In the genomic region with DNA sequence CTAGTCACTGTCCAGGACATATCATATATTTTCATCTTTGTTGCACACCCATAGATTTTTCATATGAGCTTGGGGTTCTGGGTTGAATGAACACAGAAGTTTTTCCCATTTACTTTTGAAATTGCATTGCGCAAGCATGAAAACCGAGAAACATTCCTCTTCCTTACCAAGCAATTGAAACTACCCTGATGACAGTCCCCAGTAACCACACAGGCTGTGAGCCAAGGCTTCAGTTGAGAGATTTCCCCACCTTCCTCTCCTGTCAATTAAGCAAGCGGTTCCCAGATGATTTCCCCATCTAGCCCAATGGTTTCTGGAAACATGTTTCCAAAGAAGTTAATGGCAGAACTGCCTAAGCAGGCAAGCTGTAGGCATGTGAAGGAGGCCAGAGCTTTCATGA, we compare ENCODE assay signal across 20 mouse cellular contexts.
DNase-seq lines count a peak whose midpoint lies in the region; ATAC-seq and TF ChIP-seq lines count a peak whose summit lies in the region.
"Had no signal": no experiment of that assay in that cellular context is flagged by ENCODE, and none has a peak within 500 bp of the region (broad histone marks: within the 10 kb centered on the region; RNA-seq: fewer than 3 reads in every experiment).

No protein-coding gene starts in this region.

- H3K4me1 ChIP-seq in lung, postnatal 0 days (ENCODE audit: insufficient read depth, low read depth, low read length), result no peaks in the 10 kb centered on the region
- H3K4me1 ChIP-seq: embryonic facial prominence, embryonic 12.5 days; heart, embryonic 13.5 days; hindbrain, embryonic 12.5 days; midbrain, embryonic 13.5 days had no signal

- no peak overlapping the region for H3K27ac ChIP-seq in lung, postnatal 0 days (ENCODE audit: low read length)
- H3K27ac ChIP-seq: embryonic facial prominence, embryonic 12.5 days; heart, embryonic 13.5 days; hindbrain, embryonic 12.5 days; midbrain, embryonic 13.5 days had no signal

- H3K4me3 ChIP-seq in lung, postnatal 0 days (ENCODE audit: low read depth, low read length), result no peak overlapping the region
- H3K4me3 ChIP-seq: embryonic facial prominence, embryonic 12.5 days; heart, embryonic 13.5 days; hindbrain, embryonic 12.5 days; midbrain, embryonic 13.5 days had no signal

- TF ChIP-seq CTCF in lung, postnatal 0 days (IDR thresholded peaks at IDR 0.05), result no peak

- H3K4me2 ChIP-seq in lung, postnatal 0 days (replicated peaks; ENCODE audit: low read depth, low read length), result no peak overlapping the region
- H3K4me2 ChIP-seq: embryonic facial prominence, embryonic 12.5 days; heart, embryonic 13.5 days; hindbrain, embryonic 12.5 days; midbrain, embryonic 13.5 days had no signal

- no peaks in the 10 kb centered on the region for H3K36me3 ChIP-seq in lung, postnatal 0 days (ENCODE audit: insufficient read depth, low read length)
- H3K36me3 ChIP-seq: embryonic facial prominence, embryonic 12.5 days; heart, embryonic 13.5 days; hindbrain, embryonic 12.5 days; midbrain, embryonic 13.5 days had no signal

- TF ChIP-seq EP300 in lung, postnatal 0 days (IDR thresholded peaks at IDR 0.05), result no peak

- 68% methylated on average over 3 of the region's 3 CpGs for WGBS in lung, postnatal 0 days

- no peaks in the 10 kb centered on the region for H3K9me3 ChIP-seq in lung, postnatal 0 days (ENCODE audit: low read length)
- H3K9me3 ChIP-seq: embryonic facial prominence, embryonic 12.5 days; heart, embryonic 13.5 days; hindbrain, embryonic 12.5 days had no signal

- no peak overlapping the region for H3K9ac ChIP-seq in lung, postnatal 0 days (replicated peaks; ENCODE audit: low read depth)
- H3K9ac ChIP-seq: embryonic facial prominence, embryonic 12.5 days; heart, embryonic 13.5 days; hindbrain, embryonic 12.5 days; midbrain, embryonic 13.5 days had no signal

- no peaks in the 10 kb centered on the region for H3K27me3 ChIP-seq in lung, postnatal 0 days (replicated peaks; ENCODE audit: insufficient read depth, low read length)
- H3K27me3 ChIP-seq: embryonic facial prominence, embryonic 12.5 days; heart, embryonic 13.5 days; hindbrain, embryonic 12.5 days; midbrain, embryonic 13.5 days had no signal

- peak; percentile 58 for DNase-seq in adrenal gland, adult 2 months
- no peak for DNase-seq in adrenal gland, adult 18-20 months (ENCODE audit: low spot score in 2 of 2)
- DNase-seq in 3134 (ENCODE audit: extremely low read depth, insufficient read length, low spot score), result peak; percentile 62
- peak; percentile 6 for DNase-seq in adrenal gland, postnatal 25 days
- peak; percentile 70 for DNase-seq in lung, postnatal 0 days (ENCODE audit: low spot score)
- no peak for DNase-seq in B cell, adult 2 months
- DNase-seq in layer of hippocampus, adult 11-12 months (ENCODE audit: low spot score), result no peak
- no peak for DNase-seq in gastrocnemius, adult 18-20 months (ENCODE audit: low spot score)
- DNase-seq: cerebellum, postnatal 14 days; gastrocnemius, postnatal 14 days; kidney, postnatal 25 days; layer of hippocampus, postnatal 36 days; spleen, adult 18-20 months; thymus, postnatal 4 days had no signal

- ATAC-seq in lung, postnatal 0 days, result peak; percentile 35; the same call in 1 of the 2 replicates
- ATAC-seq: forebrain, embryonic 16.5 days; intestine, postnatal 0 days; midbrain, embryonic 13.5 days had no signal

Comparison
In these comparisons a context has a peak if more than half of its experiments do, and no peak if none do; other contexts are left out.
1. DNase-seq: peak in adrenal gland, adult 2 months (single experiment), 3134 (single experiment), adrenal gland, postnatal 25 days (single experiment) and lung, postnatal 0 days (single experiment); none in adrenal gland, adult 18-20 months (0 of 2), B cell, adult 2 months (0 of 2), layer of hippocampus, adult 11-12 months (single experiment) and gastrocnemius, adult 18-20 months (single experiment).